Mouse (Mus musculus): Measurements from ENCODE around the gene Gmpr.

GRCm38 (mm10) chr13:45572768-45573167, 65.5 kb downstream of the Gmpr start:
- no peak for TF ChIP-seq GATA1 (IDR thresholded peaks at IDR 0.05; ENCODE audit: low read length)
- TF ChIP-seq TAL1 (IDR thresholded peaks at IDR 0.05; ENCODE audit: low read length) = no peak

Measured in erythroblast, embryonic 14.5 days (primary cell).